Mouse (Mus musculus): Measurements from ENCODE around the gene Tex44. TPM values are rescaled to one million over a fixed set of nuclear protein-coding genes. Genes with fewer than 3 reads are reported as not detected.

The Tex44 gene
- polyA plus RNA-seq, 1 experiment from 2014 or later = 0.11 TPM

DNA sequence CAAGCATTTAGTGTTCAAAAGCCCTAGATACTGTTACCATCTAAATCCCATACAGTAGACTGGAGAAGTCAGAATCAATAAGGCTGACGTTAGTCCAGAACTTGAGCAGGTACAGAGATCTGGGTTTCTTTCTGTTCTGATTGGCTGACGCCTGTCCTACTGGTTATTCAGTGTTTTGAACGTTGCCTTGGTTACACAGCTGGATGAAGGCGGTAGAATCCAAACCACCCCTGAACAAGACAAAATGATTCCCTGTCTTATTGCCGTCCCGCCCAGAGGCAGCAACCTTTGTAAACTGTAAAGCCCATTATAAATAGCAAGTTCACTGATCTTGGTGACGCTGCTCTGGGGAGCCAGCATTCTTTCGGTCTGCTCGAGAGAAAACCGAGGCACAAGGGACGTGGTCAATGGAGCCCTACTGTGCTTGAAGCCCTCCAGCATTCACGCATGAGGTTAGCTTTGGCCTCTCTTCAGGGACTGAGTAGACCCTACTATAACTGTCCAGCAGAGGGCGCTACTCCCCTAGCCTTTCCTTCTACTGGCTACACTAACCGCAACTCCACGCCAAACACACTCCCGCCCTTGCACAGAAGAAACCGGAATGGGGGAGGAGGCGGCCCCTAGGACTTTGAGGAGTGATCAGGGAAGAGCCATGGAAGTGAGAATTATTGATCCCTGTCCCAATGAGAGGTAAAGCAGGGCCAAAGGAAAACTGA lies 14.2 kb downstream of the Tex44 start:
- Histone ChIP-seq H3K4me1 (peaks cover 77% of the 10 kb centered on the region), H3K4me3 (peak overlapping the region; percentile 61)

DNA sequence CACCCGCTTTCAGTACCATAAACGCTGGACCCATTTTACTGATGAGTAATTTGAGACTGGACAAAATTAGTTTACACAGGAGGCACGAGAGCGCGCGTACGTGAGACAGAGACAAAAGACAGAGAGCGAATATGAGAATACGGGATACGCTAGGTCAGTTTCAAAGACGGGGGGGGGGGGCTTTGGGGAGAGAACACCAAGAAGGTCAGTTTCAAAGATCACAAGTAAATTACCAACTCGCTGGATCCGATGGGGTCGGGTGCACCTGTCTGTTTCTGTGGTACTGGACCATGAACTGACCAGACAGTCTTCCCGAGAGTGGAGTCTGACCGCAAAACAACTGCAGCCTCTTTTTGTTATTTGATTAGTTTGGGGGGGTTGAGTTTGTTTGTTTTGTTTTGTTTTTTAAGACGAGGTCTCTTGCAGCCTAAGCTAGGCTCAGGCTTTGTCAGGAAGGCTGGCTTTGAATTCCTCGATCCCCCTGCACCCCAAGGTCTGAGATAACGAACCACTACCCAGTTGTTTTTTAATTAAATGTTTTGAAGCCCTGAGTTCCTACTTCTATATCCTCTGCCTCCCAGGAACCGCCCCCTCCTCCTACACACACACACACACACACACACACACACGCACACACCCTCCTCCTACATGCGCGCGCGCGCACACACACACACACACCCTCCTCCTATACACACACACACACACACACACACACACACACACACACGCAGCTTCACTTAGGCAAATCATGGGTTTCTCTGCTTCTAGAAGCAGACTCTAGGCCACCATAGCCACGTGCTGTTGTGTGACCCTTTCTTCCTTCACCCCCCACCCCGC lies 15.0 kb downstream of the Tex44 start:
- Histone ChIP-seq H3K9me3 (replicated peaks) (no peaks in the 10 kb centered on the region), H3K4me1 (peaks cover 69% of the 10 kb centered on the region), H3K36me3 (no peaks in the 10 kb centered on the region), H3K27me3 (ENCODE audit: low read depth, poor library complexity, severe bottlenecking) (peaks cover 6% of the 10 kb centered on the region; the same call in 1 of the 2 replicates), H3K27ac (replicated peaks) (peak overlapping the region; percentile 98), H3K4me3 (peak overlapping the region; percentile 61)
- DNase-seq (ENCODE audit: low spot score) = peak; percentile 84
- under 1% methylated on average over 23 of the region's 29 CpGs for WGBS

More for the DNA sequence above, 14.2 kb downstream of the Tex44 start:
- DNase-seq (ENCODE audit: low spot score) = peak; percentile 95
- H3K27ac ChIP-seq (replicated peaks) = peak overlapping the region; percentile 98
- H3K27me3 ChIP-seq (ENCODE audit: low read depth, poor library complexity, severe bottlenecking) = peaks cover 6% of the 10 kb centered on the region; the same call in 1 of the 2 replicates
- no peaks in the 10 kb centered on the region for H3K9me3 ChIP-seq (replicated peaks)
- H3K36me3 ChIP-seq = no peaks in the 10 kb centered on the region
- WGBS = 3% methylated on average over 18 of the region's 18 CpGs

DNA sequence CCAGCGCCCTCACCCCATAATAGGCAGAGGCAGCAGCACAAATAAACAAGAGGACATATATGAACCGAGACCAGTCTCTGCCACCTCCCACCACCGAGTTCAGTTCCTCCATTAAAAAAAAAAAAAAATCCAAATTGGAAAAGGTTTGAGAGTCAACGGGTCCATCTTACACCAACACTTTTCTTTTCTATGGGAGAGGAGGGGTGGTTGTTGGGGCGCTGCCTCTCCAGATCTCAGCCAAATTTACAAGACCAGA lies 15.5 kb downstream of the Tex44 start:
- Histone ChIP-seq H3K27me3 (ENCODE audit: low read depth, poor library complexity, severe bottlenecking) (peaks cover 6% of the 10 kb centered on the region; the same call in 1 of the 2 replicates), H3K36me3 (no peaks in the 10 kb centered on the region), H3K9me3 (replicated peaks) (no peaks in the 10 kb centered on the region), H3K27ac (replicated peaks) (peak overlapping the region; percentile 98), H3K4me1 (peaks cover 63% of the 10 kb centered on the region), H3K4me3 (peak overlapping the region; percentile 61)
- 0% methylated on average over 5 of the region's 5 CpGs for WGBS
- no peak for DNase-seq (ENCODE audit: low spot score)

DNA sequence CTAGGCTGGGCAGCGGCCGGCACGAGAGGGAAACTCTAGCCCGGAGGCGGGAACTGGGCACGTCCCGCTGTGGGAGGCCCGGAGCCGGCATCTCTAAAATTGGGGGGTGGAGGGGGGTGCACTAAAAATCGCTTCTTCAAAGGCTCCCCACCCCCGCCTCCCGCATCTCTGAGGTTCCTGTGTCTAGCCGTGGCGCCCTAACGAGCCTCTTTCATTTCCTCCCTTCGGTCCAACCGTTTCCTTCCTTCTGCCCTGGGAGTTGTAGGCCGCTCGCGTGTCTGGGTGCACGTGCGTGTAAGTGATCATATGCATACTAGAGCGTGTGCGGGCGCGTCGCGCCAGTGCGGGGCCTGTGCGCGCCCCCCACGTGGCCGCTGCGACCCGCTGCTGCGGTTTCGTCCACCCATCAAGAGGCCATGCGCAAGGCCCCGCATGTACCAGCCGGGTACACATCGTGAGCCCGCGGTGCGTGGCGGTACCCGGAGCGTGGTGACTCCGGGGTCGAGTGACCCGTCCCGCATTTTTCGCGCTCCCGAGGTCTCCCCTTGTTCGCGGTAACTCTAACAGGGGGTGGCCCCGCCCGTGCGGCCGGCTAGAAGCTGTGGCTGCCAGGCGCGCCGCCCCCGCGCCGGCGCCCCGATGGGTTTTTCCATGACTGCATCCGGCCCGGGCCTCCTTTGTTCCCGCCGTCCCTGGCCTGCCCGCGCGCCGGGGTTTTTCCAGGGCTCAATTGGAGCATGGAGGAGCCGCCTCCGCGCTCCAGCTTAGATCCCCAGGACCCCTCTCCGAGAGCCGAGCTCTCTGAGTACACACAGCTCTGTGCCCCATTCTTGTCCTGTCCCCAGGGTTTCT lies 16.1 kb downstream of the Tex44 start:
- Histone ChIP-seq H3K36me3 (no peaks in the 10 kb centered on the region), H3K27ac (replicated peaks) (peak overlapping the region; percentile 98), H3K4me1 (peaks cover 62% of the 10 kb centered on the region), H3K4me3 (peak overlapping the region; percentile 61), H3K27me3 (ENCODE audit: low read depth, poor library complexity, severe bottlenecking) (peaks cover 6% of the 10 kb centered on the region; the same call in 1 of the 2 replicates), H3K9me3 (replicated peaks) (no peaks in the 10 kb centered on the region)
- peak; percentile 91 for DNase-seq (ENCODE audit: low spot score)
- WGBS = under 1% methylated on average over 80 of the region's 81 CpGs

DNA sequence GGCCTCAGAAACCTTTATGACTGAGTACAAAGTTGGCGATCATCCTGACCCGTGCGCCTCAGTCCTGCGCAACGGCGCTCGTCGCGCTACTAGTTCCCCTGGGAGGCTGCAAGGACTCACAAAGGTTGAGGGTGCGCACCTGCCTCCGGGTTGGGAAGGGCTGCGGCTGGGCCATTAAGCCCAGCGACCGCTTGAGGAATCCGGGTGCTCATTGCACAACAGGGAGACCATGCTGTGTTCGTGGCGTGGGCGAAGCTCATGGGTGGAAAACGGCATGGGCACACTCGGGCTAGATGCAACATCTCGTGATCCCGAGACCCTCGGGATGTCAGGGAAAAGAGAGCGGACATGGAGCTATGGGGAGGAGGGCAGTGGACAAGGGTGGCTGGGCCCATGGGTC lies 16.7 kb downstream of the Tex44 start:
- H3K27ac ChIP-seq (replicated peaks) = peak overlapping the region; percentile 98
- 3% methylated on average over 24 of the region's 24 CpGs for WGBS
- H3K36me3 ChIP-seq = no peaks in the 10 kb centered on the region
- H3K4me3 ChIP-seq = peak overlapping the region; percentile 61
- H3K4me1 ChIP-seq = peaks cover 60% of the 10 kb centered on the region
- no peak for DNase-seq (ENCODE audit: low spot score)
- H3K27me3 ChIP-seq (ENCODE audit: low read depth, poor library complexity, severe bottlenecking) = peaks cover 6% of the 10 kb centered on the region; the same call in 1 of the 2 replicates
- H3K9me3 ChIP-seq (replicated peaks) = no peaks in the 10 kb centered on the region

DNA sequence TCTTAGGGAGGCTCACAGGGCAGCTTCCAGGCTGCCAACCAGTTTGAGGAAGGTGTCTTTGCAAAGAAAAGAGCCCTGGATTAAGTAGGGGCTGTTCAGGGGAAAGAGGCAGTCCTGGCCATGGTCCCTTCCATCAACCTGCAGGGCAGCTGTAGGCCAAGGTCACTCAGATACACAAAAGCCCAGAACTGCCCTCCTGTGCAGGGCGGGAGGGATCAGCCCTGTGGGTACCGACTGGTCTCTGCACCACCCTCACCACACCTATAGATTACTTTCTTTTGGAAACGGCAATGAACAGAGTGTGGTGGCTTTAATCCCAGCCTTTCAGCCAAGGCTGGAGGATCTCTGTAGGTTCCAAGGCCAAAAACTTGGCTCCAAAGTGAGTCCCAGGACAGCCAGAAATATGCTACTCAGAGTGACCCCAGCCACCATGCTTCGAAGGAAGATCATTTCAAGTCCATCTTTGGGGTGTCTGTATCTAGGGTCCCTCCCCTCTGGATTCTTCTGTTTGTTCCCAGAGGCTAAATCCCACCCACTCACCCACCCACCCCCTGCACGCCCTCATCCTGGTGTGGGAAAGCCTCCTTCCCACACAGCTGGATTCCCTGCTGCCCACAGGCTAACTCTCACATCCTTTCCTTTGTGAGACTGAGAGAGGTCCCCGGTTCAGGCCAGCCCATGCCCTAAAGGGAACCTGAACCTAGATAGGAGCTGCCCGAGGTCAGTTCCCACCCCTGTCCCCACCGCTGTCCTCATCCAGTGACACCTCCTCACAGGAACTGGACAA lies 17.4 kb downstream of the Tex44 start:
- DNase-seq (ENCODE audit: low spot score) = peak; percentile 40
- Histone ChIP-seq H3K9me3 (replicated peaks) (no peaks in the 10 kb centered on the region), H3K27ac (replicated peaks) (peak overlapping the region; percentile 98), H3K4me1 (peaks cover 53% of the 10 kb centered on the region), H3K4me3 (peak overlapping the region; percentile 61), H3K27me3 (ENCODE audit: low read depth, poor library complexity, severe bottlenecking) (peaks cover 6% of the 10 kb centered on the region; the same call in 1 of the 2 replicates), H3K36me3 (no peaks in the 10 kb centered on the region)
- 59% methylated on average over 8 of the region's 8 CpGs for WGBS

DNA sequence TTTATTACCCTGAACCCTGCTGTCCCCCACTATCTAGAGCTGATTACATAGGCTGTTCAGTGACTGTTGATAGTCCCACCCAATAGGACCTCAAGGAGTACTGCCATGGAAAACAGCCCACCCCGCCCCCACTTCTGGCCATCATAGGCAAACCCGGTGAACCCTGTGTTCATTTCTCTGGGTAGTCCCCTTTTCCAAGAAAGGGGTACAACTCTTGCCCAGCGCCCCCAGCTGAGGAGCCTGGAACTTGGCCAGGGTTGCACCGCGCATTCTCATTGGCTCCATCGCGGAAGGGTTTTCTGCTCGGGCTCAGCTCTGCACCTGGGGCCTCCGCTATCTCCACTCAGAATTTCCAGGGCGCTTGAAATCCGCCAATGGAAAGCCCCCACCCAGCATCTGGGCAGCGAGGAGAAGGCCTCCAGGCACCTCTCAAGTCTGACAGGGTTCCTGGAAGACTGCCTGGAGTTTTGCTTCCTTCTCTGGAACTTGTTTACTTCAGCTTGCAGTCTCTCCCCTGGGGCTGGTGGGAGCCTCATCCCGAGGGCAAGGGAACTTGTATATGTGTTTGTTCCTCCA lies 21.6 kb downstream of the Tex44 start:
- H3K27ac ChIP-seq (replicated peaks) = no peak overlapping the region
- 54% methylated on average over 13 of the region's 13 CpGs for WGBS

DNA sequence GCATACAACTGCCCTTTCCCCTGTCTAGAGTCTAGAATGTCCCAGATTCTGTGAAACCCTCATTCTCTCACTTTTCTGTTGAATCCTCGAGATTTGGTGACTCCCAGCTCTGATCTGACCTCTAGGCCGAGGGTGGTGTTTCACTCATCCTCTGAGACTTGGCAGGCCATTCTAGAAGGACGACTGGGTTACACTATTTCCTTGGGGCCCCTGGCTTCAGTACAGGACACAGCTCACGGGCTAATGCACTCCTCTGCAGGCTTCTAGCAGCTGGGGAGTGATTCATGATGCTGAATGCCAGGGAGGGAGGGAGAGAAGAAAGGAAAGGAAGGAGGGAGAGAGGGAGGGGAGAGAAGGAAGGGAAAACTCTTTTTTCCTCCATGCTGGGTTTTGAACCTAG lies 22.1 kb downstream of the Tex44 start:
- Histone ChIP-seq H3K4me1 (peaks cover 14% of the 10 kb centered on the region), H3K4me3 (no peak overlapping the region), H3K9me3 (replicated peaks) (no peaks in the 10 kb centered on the region), H3K36me3 (no peaks in the 10 kb centered on the region), H3K27ac (replicated peaks) (no peak overlapping the region), H3K27me3 (ENCODE audit: low read depth, poor library complexity, severe bottlenecking) (no peaks in the 10 kb centered on the region)
- 47% methylated on average over 4 of the region's 4 CpGs for WGBS
- DNase-seq (ENCODE audit: low spot score) = no peak

More for the DNA sequence above, 21.6 kb downstream of the Tex44 start:
- H3K36me3 ChIP-seq = no peaks in the 10 kb centered on the region
- H3K9me3 ChIP-seq (replicated peaks) = no peaks in the 10 kb centered on the region
- H3K4me3 ChIP-seq = no peak overlapping the region
- peaks cover 20% of the 10 kb centered on the region for H3K4me1 ChIP-seq
- DNase-seq (ENCODE audit: low spot score) = no peak
- no peaks in the 10 kb centered on the region for H3K27me3 ChIP-seq (ENCODE audit: low read depth, poor library complexity, severe bottlenecking)

DNA sequence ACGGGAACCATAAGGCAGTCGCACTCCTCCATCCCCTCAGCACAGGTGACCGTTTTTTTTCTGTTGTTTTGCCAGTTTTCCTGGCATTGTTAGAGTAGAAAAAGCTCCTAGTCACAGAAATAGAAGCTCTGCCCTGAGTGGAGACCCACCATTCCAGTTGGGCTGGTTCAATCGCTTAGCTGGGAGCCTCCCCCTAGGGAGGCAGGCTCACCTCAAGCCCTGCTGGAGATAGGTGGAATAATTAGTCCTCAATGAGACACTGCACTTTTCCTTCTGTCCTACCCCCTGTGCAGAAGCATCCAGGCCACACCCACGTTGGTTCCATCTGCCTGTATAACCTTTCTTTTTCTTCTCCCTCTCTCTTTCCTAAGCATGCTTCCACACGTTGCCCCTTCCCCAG lies 23.8 kb downstream of the Tex44 start:
- DNase-seq (ENCODE audit: low spot score) = no peak
- no peak overlapping the region for H3K27ac ChIP-seq (replicated peaks)
- 45% methylated on average over 6 of the region's 6 CpGs for WGBS

DNA sequence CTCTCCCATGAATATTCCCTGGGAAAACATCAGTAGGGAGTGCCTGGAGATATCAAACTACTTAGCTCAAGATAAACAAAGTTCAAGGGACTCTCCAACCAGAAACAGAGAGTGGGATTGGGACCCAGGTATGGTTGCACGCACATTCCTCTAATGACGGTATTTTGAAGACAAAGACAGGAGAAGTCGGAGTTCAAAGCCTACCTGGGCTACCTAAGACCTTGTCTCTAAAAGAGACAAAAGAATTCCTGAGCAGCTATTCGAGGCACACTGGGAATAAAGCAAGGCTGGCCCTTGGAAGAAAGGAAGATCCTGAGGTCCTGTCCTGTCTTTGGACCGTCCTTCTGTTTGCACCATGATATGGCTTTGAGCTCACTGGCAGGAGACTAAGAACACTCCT lies 26.6 kb downstream of the Tex44 start:
- Histone ChIP-seq H3K4me1 (peaks cover 5% of the 10 kb centered on the region), H3K36me3 (no peaks in the 10 kb centered on the region), H3K27me3 (ENCODE audit: low read depth, poor library complexity, severe bottlenecking) (no peaks in the 10 kb centered on the region), H3K4me3 (no peak overlapping the region), H3K9me3 (replicated peaks) (no peaks in the 10 kb centered on the region), H3K27ac (replicated peaks) (no peak overlapping the region)
- 82% methylated on average over 5 of the region's 5 CpGs for WGBS
- DNase-seq (ENCODE audit: low spot score) = no peak

More for the DNA sequence above, 23.8 kb downstream of the Tex44 start:
- Histone ChIP-seq H3K9me3 (replicated peaks) (no peaks in the 10 kb centered on the region), H3K36me3 (no peaks in the 10 kb centered on the region), H3K4me3 (no peak overlapping the region), H3K4me1 (peaks cover 4% of the 10 kb centered on the region; the same call in 1 of the 2 replicates), H3K27me3 (ENCODE audit: low read depth, poor library complexity, severe bottlenecking) (no peaks in the 10 kb centered on the region)

DNA sequence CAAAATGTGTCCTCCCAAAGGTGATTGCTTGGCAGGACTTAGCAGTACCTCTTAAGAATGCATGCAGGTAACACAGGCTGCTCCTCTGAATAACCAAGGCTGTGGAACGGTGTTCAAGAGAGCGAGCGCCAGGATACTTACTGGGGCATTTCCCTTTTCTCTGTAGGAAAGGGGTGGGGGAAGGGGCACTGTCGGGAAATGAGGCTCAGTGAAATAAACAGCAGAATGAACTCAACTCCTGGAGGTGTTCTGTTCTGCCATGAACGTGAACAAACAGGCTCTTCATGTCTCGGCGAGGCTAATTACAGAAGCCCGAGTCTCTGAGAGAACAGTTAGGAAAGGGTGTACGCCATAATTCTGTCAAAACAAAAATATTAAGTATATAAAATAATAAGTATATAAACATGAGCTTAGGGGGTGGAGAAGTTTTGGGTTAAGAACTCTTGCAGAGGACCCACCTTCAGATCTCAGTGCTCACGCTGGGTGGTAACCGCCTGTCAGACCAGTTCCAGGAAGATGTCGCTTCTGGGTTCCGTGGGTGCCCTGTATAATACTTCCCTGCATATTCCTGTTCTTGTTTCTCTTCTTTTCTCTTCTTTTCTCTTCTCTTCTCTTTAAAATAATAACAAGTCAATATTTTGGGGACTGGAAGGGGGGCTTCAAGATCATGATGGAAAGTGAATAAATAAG lies 30.9 kb downstream of the Tex44 start:
- no peak overlapping the region for H3K27ac ChIP-seq (replicated peaks)

More for the DNA sequence above, 30.9 kb downstream of the Tex44 start:
- no peak overlapping the region for H3K4me3 ChIP-seq
- 74% methylated on average over 13 of the region's 13 CpGs for WGBS
- peaks cover 10% of the 10 kb centered on the region for H3K4me1 ChIP-seq
- DNase-seq (ENCODE audit: low spot score) = no peak
- H3K36me3 ChIP-seq = no peaks in the 10 kb centered on the region
- H3K27me3 ChIP-seq (ENCODE audit: low read depth, poor library complexity, severe bottlenecking) = 0 out of 2 replicates have a peak, but pooled peaks cover 4% of the 10 kb centered on the region
- peaks cover 4% of the 10 kb centered on the region; the same call in 1 of the 2 replicates for H3K9me3 ChIP-seq (replicated peaks)

Data from midbrain, embryonic 10.5 days (tissue).